Mouse (Mus musculus) hindbrain, embryonic 15.5 days (tissue): ENCODE measurements around the gene Rmi2. TPM values are rescaled to one million over a fixed set of nuclear protein-coding genes. Genes with fewer than 3 reads are reported as not detected.

Source experiments
- ATAC-seq: fragments of 200-750 bp; cut with Nextera tagmentation; 2 replicates; pipeline ENCODE4 v1.8.0; 2017; ENCODE audit warnings: low read depth, moderate number of reproducible peaks, moderate TSS enrichment; ENCODE audit not compliant: low FRiP score
- H3K27ac ChIP-seq: fragments of 300-500 bp; sonication (generic); replicated peaks from 2 replicates; pipeline ENCODE4 v1.5.1; 2015; ENCODE audit warnings: mild to moderate bottlenecking, inconsistent platforms
- H3K27me3 ChIP-seq: fragments of 300-500 bp; sonication (generic); 2 replicates; pipeline ENCODE4 v1.6.1; 2015; ENCODE audit warnings: control low read depth, inconsistent platforms
- H3K36me3 ChIP-seq: fragments of 300-500 bp; sonication (generic); 2 replicates; pipeline ENCODE4 v1.6.1; 2015; ENCODE audit warnings: control low read depth, inconsistent platforms
- H3K4me1 ChIP-seq: fragments of 300-500 bp; sonication (generic); replicated peaks from 2 replicates; pipeline ENCODE4 v1.6.1; 2015; ENCODE audit warnings: control low read depth, inconsistent platforms
- H3K4me2 ChIP-seq: fragments of 300-500 bp; sonication (generic); 2 replicates; pipeline ENCODE4 v1.6.1; 2015; ENCODE audit warnings: moderate library complexity, mild to moderate bottlenecking, inconsistent platforms
- H3K4me3 ChIP-seq: fragments of 300-500 bp; sonication (generic); 2 replicates; pipeline ENCODE4 v1.5.1; 2015; ENCODE audit warnings: mild to moderate bottlenecking, inconsistent platforms
- H3K9ac ChIP-seq: fragments of 300-500 bp; sonication (generic); 2 replicates; pipeline ENCODE4 v1.6.1; 2015; ENCODE audit warnings: inconsistent platforms
- H3K9me3 ChIP-seq: fragments of 300-500 bp; sonication (generic); 2 replicates; pipeline ENCODE4 v1.6.1; 2016; ENCODE audit warnings: control low read depth, inconsistent platforms
- WGBS: fragments of 180-500 bp; shearing (Covaris S2); methylation state at CpG from one replicate; pipeline ENCODE4 v1.1.7; 2015; 5-methylcytosine and 5-hydroxymethylcytosine counted together
- polyA plus RNA-seq: library from polyadenylated mRNA; unstranded; fragments of >200 nt; fragmentation: Nextera tagmentation; extraction: Ambion mirVana; gene quantifications from 2 replicates; pipeline ENCODE4 v1.2.1, GENCODE M21; 2015

The Rmi2 gene
- polyA plus RNA-seq, 1 experiment from 2014 or later, result 0.74 TPM

DNA sequence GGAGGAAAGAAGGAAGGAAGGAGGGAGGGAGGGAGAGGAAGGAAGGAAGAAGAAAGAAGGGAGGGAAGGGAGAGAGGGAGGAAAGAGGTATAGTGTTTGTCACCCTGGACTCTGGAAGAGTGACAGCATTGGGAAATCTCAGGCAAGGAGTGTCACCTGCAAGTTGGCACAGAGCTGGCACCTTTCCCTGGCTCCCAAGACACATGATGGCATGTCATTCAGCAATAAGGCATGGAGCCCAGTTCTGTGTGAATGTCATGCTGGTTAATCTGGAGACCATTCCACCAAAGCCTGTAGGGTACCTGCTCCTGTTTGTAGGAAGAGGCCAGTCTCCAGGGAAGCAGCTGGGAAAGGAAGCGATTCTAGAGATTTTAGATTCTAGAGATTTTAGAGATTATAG lies 24.5 kb upstream of the Rmi2 start:
- no peak overlapping the region for H3K9ac ChIP-seq
- H3K4me3 ChIP-seq, result no peak overlapping the region
- no peaks in the 10 kb centered on the region for H3K4me1 ChIP-seq
- H3K4me2 ChIP-seq, result no peak overlapping the region
- H3K9me3 ChIP-seq, result no peaks in the 10 kb centered on the region
- H3K36me3 ChIP-seq, result no peaks in the 10 kb centered on the region
- no peak overlapping the region for H3K27ac ChIP-seq
- no peaks in the 10 kb centered on the region for H3K27me3 ChIP-seq
- no peak for ATAC-seq
- 100% methylated on average over 1 of the region's 1 CpGs for WGBS

DNA sequence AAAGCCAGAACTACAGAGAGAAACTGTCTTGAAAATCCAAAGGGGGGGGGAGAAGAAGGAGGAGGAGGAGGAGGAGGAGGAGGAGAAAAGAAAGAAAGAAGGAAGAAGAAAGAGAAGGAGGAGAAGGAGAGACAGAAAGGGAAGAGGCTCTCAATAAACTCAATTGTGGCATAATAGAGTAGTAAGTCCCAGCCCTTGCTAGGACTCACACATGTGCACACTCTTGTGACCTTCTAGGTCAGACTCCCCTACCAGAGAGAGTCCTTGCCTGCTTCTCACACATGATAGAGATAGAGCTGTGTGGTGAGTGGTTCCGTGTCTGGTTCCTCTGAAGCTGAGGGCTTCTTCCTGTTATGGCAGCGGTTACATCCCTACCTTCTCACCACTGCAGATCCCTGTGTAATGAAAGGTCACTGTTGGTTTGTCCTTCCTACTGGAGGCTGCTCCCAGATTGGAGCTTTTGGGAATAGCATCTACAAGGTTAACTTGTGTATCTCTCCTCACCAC lies 21.9 kb upstream of the Rmi2 start, which contains the start of gene Gm11172:
Gene Gm11172, plus strand, starts transcription at position 51 of the 507 bp plus-strand sequence.
- Histone ChIP-seq H3K9me3 (no peaks in the 10 kb centered on the region), H3K36me3 (no peaks in the 10 kb centered on the region), H3K9ac (no peak within 1 kb of the TSS), H3K4me2 (no peak within 1 kb of the TSS), H3K27me3 (no peaks in the 10 kb centered on the region), H3K4me3 (no peak within 1 kb of the TSS), H3K27ac (no peak within 1 kb of the TSS), H3K4me1 (no peaks in the 10 kb centered on the region)
- ATAC-seq, result no peak
- WGBS, result 87% methylated on average over 2 of the region's 2 CpGs

DNA sequence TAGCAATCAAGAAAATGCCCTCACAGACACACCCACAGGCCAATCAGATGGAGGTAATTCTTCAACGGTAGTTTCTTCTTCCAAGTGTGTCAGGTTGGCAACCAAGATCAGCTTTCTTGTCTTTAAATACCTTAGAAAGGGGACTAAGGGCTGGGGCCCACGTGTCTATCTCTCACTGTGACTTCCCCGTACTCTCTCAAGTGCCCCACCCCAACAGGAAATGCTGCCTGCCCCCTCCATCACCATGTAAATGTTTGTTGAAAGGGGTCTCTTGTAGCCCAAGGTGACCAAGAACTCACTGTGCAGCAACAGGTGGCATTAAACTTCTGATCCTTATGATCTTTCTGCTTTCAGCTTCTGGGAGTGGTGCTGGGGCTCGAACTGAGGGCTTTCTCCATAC lies 21.1 kb upstream of the Rmi2 start:
- H3K9ac ChIP-seq, result no peak overlapping the region
- no peaks in the 10 kb centered on the region for H3K9me3 ChIP-seq
- H3K4me2 ChIP-seq, result no peak overlapping the region
- no peaks in the 10 kb centered on the region for H3K27me3 ChIP-seq
- WGBS, result 76% methylated on average over 4 of the region's 4 CpGs
- no peaks in the 10 kb centered on the region for H3K36me3 ChIP-seq
- no peaks in the 10 kb centered on the region for H3K4me1 ChIP-seq
- H3K4me3 ChIP-seq, result no peak overlapping the region
- H3K27ac ChIP-seq, result no peak overlapping the region
- no peak for ATAC-seq

DNA sequence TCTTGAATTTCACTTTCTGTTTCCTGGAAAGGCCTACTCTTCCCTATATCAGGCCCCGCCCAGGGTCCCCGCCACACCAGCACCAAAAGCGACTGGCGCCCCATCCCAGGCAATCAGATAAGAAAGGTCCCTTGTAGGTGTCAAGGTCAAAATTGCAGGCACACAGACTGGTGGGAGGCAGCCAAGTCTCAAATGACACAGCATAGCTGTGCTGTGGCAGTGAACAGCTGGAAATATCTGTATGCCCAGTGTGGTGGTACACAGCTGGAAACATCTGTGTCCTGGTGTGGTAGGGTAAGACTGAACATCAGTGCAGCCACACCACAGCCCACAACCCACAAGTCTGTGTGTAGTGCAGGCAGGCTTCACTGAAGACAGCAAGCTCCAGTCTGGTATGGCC lies 20.0 kb upstream of the Rmi2 start:
- Histone ChIP-seq H3K4me1 (no peaks in the 10 kb centered on the region), H3K9ac (no peak overlapping the region), H3K36me3 (no peaks in the 10 kb centered on the region), H3K27ac (no peak overlapping the region), H3K27me3 (no peaks in the 10 kb centered on the region), H3K4me2 (no peak overlapping the region), H3K9me3 (no peaks in the 10 kb centered on the region), H3K4me3 (no peak overlapping the region)
- WGBS, result 95% methylated on average over 4 of the region's 4 CpGs
- ATAC-seq, result no peak

DNA sequence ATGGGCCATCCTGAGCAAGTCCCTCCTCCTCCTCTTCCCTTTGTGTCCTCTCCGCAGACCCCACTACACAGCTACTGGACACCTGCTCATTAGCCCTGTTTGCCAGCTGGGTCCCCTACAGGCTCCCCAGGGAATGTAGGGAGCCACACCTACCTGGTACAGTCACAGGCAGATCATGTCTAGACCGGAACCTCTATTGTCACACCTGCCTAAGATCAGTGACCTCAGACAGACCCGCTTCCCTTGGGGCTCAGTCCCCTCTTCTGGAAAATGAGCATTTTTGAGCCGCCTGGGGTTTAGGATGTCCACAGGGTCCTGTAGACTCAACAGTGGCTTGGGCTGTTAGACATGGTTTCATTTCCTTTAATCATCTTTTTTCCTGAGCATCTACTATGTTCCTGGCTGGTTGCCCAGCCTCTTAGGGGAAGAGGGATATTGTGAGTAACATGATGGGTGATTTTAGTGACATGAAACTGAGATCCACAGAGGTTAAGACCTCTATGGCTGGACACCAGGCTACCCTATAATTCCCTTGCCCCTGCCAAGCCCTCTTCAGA lies 16.2 kb upstream of the Rmi2 start:
- no peaks in the 10 kb centered on the region for H3K4me1 ChIP-seq
- H3K4me3 ChIP-seq, result no peak overlapping the region
- H3K9me3 ChIP-seq, result no peaks in the 10 kb centered on the region
- H3K4me2 ChIP-seq, result no peak overlapping the region
- H3K27me3 ChIP-seq, result no peaks in the 10 kb centered on the region
- H3K27ac ChIP-seq, result no peak overlapping the region
- no peaks in the 10 kb centered on the region for H3K36me3 ChIP-seq
- 81% methylated on average over 4 of the region's 4 CpGs for WGBS
- no peak for ATAC-seq
- no peak overlapping the region for H3K9ac ChIP-seq

DNA sequence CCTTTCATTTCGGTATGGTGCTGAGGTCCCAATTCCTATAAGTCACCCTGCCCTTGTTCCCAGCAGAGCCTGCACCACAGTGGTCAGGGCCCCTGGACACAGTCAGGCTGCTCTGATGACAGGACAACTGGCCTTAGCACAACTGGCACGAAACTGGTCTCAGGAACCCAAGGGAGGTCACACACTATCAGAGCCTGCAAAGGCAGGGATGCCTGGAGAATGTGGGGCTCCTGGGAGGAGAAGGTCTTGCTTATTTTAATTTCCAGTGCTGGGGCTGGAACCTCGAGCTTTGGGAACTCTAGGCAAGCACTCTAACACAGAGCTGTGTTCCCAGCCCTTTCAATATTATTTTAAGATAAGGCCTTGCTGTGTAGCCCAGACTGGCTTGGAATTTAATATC lies 14.9 kb upstream of the Rmi2 start:
- H3K36me3 ChIP-seq, result no peaks in the 10 kb centered on the region
- ATAC-seq, result no peak
- 77% methylated on average over 3 of the region's 3 CpGs for WGBS
- no peak overlapping the region for H3K9ac ChIP-seq
- no peaks in the 10 kb centered on the region for H3K27me3 ChIP-seq
- no peak overlapping the region for H3K27ac ChIP-seq
- H3K4me3 ChIP-seq, result no peak overlapping the region
- H3K9me3 ChIP-seq, result no peaks in the 10 kb centered on the region
- H3K4me1 ChIP-seq, result no peaks in the 10 kb centered on the region
- no peak overlapping the region for H3K4me2 ChIP-seq

DNA sequence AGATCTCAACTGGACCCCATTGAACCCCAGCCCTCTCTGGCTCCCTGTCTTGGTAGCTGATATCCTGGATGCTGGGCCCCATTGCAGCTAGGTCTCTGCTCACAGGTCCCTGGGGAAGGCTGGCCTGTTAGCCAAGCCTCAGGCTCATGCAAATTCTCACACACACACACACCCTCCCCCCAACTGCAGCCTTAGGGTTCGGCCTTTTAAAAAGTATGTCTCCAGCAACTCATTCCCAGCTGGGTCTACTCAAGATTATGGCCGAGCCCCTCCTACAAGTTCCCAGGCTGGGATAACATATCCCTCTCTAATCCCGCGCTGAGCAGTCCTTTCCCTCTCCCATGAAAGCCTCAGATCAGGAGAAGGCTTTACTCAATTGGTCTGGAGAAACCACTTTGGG lies 13.5 kb upstream of the Rmi2 start:
- H3K4me2 ChIP-seq, result no peak overlapping the region
- no peaks in the 10 kb centered on the region for H3K27me3 ChIP-seq
- 74% methylated on average over 4 of the region's 4 CpGs for WGBS
- H3K4me3 ChIP-seq, result no peak overlapping the region
- H3K4me1 ChIP-seq, result no peaks in the 10 kb centered on the region
- no peak for ATAC-seq
- H3K9me3 ChIP-seq, result no peaks in the 10 kb centered on the region
- H3K27ac ChIP-seq, result no peak overlapping the region
- H3K9ac ChIP-seq, result no peak overlapping the region
- H3K36me3 ChIP-seq, result no peaks in the 10 kb centered on the region

DNA sequence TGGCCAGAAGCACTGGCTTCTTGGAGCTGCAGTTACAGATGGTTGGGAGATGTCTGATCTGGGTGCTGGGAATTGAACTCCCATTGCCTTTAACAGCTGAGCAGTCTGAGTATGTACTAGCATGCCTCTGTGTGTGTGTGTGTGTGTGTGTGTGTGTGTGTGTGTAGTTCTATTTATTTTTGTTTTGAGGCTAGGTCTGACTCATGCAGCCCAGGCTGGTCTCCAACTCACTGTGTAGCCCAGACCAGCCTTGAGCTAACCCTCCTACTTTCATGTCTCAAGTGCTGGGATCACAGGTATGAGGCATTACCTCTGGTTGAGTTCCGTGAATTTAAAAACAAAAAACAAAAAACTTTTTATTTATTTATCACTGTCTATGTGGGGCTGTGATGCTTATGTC lies 10.3 kb upstream of the Rmi2 start:
- Histone ChIP-seq H3K4me3 (no peak overlapping the region), H3K4me2 (no peak overlapping the region), H3K36me3 (no peaks in the 10 kb centered on the region), H3K27ac (no peak overlapping the region), H3K4me1 (no peaks in the 10 kb centered on the region), H3K9me3 (no peaks in the 10 kb centered on the region), H3K9ac (no peak overlapping the region), H3K27me3 (no peaks in the 10 kb centered on the region)
- ATAC-seq, result no peak
- 90% methylated on average over 1 of the region's 1 CpGs for WGBS

DNA sequence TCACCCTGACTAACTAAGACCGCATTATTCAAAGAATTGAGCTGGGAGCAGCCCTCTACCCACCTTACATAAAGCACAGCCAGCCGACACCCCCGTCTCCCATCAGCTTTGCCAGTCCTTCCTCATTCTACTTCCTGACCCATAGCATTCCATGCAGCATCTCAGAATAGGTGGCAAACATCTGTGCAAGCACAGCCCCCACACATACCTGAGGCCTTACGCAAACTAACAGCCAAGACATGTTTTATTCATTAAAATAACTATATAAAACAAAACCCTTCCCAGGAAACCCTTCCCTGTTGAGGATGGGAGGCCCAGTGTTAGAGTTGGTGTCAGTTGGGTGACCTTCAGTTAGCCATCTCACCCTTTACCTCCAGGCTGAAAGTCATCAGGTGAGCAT lies 9.0 kb upstream of the Rmi2 start:
- no peaks in the 10 kb centered on the region for H3K27me3 ChIP-seq
- no peak overlapping the region for H3K9ac ChIP-seq
- H3K4me3 ChIP-seq, result no peak overlapping the region
- H3K9me3 ChIP-seq, result no peaks in the 10 kb centered on the region
- no peak overlapping the region for H3K27ac ChIP-seq
- ATAC-seq, result no peak
- H3K4me1 ChIP-seq, result no peaks in the 10 kb centered on the region
- H3K36me3 ChIP-seq, result no peaks in the 10 kb centered on the region
- 93% methylated on average over 4 of the region's 4 CpGs for WGBS
- H3K4me2 ChIP-seq, result no peak overlapping the region

DNA sequence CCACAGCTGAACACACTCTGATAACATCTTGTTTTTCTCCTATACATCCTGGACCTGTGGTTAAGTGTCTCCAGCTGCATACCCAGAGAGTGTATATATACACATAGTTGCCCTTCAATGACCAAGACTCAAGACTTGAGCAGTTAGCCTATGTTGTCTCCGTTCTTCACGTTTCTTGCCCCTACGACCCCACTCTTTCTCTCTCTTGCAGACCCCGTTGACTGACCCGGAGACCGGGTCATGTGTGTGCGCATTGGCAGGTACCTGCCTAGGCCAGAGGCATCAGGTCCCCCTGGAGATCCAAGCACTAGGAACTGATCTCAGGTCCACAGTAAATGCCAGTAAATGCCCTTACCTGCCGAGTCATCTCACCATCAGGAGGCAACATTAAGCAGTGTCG lies 7.6 kb upstream of the Rmi2 start:
- H3K9ac ChIP-seq, result no peak overlapping the region
- no peaks in the 10 kb centered on the region for H3K4me1 ChIP-seq
- H3K27ac ChIP-seq, result no peak overlapping the region
- H3K36me3 ChIP-seq, result no peaks in the 10 kb centered on the region
- no peak overlapping the region for H3K4me2 ChIP-seq
- H3K27me3 ChIP-seq, result no peaks in the 10 kb centered on the region
- 93% methylated on average over 9 of the region's 9 CpGs for WGBS
- H3K9me3 ChIP-seq, result no peaks in the 10 kb centered on the region
- ATAC-seq, result no peak
- no peak overlapping the region for H3K4me3 ChIP-seq

DNA sequence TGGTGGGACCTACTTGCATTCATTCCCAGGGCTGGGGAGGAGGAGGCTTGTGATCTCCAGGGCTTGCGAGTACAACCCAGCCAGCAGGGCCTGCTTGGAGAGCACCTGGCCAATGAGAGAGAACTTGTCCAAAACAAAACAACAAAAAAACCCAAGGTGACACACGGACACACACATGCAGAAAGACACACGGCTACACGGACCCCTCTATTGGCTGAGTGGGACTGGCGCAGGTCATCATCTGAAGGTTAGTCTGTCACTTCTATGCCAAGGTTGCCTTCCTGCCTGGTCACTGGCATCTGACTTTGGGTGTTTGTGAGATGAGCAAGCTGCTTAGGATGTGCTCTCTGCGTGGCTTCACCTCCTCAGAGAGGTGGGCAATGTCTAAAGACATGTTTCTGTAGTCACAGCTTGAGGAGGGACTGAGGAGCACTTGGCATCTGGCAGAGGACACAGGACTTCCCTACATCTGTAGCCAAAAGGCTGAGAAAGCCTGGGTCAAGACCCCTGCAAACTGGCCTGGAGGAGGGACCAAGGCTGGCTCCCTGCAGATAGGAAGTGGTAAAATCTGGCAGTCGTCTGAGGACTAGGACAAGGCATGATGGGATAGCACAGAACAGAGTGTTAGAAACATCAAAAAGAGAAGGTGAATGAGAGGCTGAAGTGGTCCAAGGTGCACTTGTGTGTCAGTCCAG lies 6.9 kb upstream of the Rmi2 start:
- ATAC-seq, result no peak
- Histone ChIP-seq H3K4me3 (no peak overlapping the region), H3K27ac (no peak overlapping the region), H3K36me3 (no peaks in the 10 kb centered on the region), H3K9me3 (no peaks in the 10 kb centered on the region), H3K4me2 (no peak overlapping the region), H3K4me1 (no peaks in the 10 kb centered on the region), H3K9ac (no peak overlapping the region), H3K27me3 (no peaks in the 10 kb centered on the region)
- 84% methylated on average over 7 of the region's 7 CpGs for WGBS

DNA sequence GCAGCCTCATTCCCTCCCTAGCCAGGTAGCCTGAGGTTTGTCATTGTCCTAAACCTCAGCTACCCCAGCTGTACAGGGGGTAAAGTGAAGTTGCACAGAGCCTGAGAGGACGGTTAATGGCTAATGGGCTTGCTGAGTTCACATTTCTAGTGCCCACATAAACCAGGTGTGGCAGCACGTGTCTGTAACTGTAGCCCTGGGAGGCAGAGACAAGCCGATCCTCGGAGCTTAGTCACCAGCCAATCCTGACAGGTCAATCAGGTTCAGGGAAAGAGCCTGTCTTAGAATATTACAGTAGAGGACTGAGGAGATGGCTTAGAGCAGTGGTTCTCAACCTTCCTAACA lies 6.4 kb upstream of the Rmi2 start:
- Histone ChIP-seq H3K4me1 (no peaks in the 10 kb centered on the region), H3K36me3 (no peaks in the 10 kb centered on the region), H3K4me3 (no peak overlapping the region), H3K27me3 (0 out of 2 replicates have a peak, but pooled peaks cover under 1% of the 10 kb centered on the region), H3K9me3 (no peaks in the 10 kb centered on the region), H3K4me2 (no peak overlapping the region), H3K9ac (no peak overlapping the region), H3K27ac (no peak overlapping the region)
- no peak for ATAC-seq
- 77% methylated on average over 4 of the region's 4 CpGs for WGBS

DNA sequence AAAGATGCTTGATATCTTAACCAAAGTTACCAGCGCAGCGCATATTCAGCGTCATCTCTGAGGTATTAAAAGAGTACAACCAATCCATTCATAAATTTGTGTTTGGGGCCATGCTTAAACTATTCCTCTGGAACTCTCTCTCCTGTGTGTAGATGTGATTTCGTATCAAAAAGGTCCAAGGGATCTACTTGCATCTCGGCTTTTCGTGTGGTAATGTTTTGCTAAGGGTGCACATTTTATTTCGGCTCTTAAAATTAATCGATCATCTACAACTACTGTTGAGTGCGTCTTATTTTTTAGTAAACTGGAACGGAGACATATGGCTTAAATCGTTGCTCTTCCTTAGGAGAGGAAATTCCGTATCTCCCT lies 333 bp upstream of the Rmi2 start:
- H3K36me3 ChIP-seq, result no peaks in the 10 kb centered on the region
- peak overlapping the region; percentile 99 for H3K4me2 ChIP-seq
- peaks cover 12% of the 10 kb centered on the region for H3K4me1 ChIP-seq
- H3K9me3 ChIP-seq, result no peaks in the 10 kb centered on the region
- peaks cover 8% of the 10 kb centered on the region; the same call in 1 of the 2 replicates for H3K27me3 ChIP-seq
- peak overlapping the region; percentile 27; the same call in 1 of the 2 replicates for H3K9ac ChIP-seq
- 8% methylated on average over 12 of the region's 12 CpGs for WGBS
- no peak overlapping the region for H3K27ac ChIP-seq
- ATAC-seq, result no peak
- peak overlapping the region; percentile 83 for H3K4me3 ChIP-seq
